Mouse (Mus musculus) right cerebral cortex, adult 18-20 months (tissue): ENCODE results near the gene Cox17.
A peak's percentile ranks its signal among the peaks of the same experiment; 100 is the strongest.

ENCODE experiments used
- DNase-seq: peaks from one replicate; pipeline ENCODE4 v3.0.0; 2022; ENCODE audit warnings: mixed read lengths

Gene Cox17

GRCm38 (mm10) chr16:38373439-38373838, 26.6 kb downstream of the Cox17 start:
- DNase-seq = no peak

GRCm38 (mm10) chr16:38373941-38374340, 27.1 kb downstream of the Cox17 start:
- DNase-seq = no peak

- no peak for DNase-seq
These were observed 27.8 kb downstream of the Cox17 start for GRCm38 (mm10) chr16:38374379-38375140.

- no peak for DNase-seq
These were observed 28.4 kb downstream of the Cox17 start for GRCm38 (mm10) chr16:38375182-38375581.

GRCm38 (mm10) chr16:38376163-38376840, 29.5 kb downstream of the Cox17 start:
- peak; percentile 61 for DNase-seq

GRCm38 (mm10) chr16:38376841-38377249, 30.1 kb downstream of the Cox17 start:
- DNase-seq = no peak

- DNase-seq = no peak
These were observed 30.8 kb downstream of the Cox17 start for GRCm38 (mm10) chr16:38377546-38377945.

- no peak for DNase-seq
These were observed 31.8 kb downstream of the Cox17 start for GRCm38 (mm10) chr16:38378591-38378990.

GRCm38 (mm10) chr16:38379088-38379487, 32.3 kb downstream of the Cox17 start:
- DNase-seq = no peak

- no peak for DNase-seq
These were observed 32.7 kb downstream of the Cox17 start for GRCm38 (mm10) chr16:38379493-38379892.

GRCm38 (mm10) chr16:38379926-38380325, 33.1 kb downstream of the Cox17 start:
- no peak for DNase-seq

- no peak for DNase-seq
These were observed 36.9 kb downstream of the Cox17 start for GRCm38 (mm10) chr16:38383683-38384082.

GRCm38 (mm10) chr16:38385184-38385634, 38.4 kb downstream of the Cox17 start:
- DNase-seq = no peak

GRCm38 (mm10) chr16:38385700-38386099, 38.9 kb downstream of the Cox17 start:
- DNase-seq = no peak

GRCm38 (mm10) chr16:38387389-38387788, 40.6 kb downstream of the Cox17 start:
- no peak for DNase-seq

GRCm38 (mm10) chr16:38388757-38389156, 42.0 kb downstream of the Cox17 start:
- no peak for DNase-seq

GRCm38 (mm10) chr16:38389284-38389893, 42.6 kb downstream of the Cox17 start:
- DNase-seq = no peak

- DNase-seq = no peak
These were observed 43.5 kb downstream of the Cox17 start for GRCm38 (mm10) chr16:38390322-38390721.

GRCm38 (mm10) chr16:38392126-38392894, 45.5 kb downstream of the Cox17 start:
- DNase-seq = peak; percentile 36

GRCm38 (mm10) chr16:38394191-38394618, 47.4 kb downstream of the Cox17 start:
- no peak for DNase-seq

- no peak for DNase-seq
These were observed 48.4 kb downstream of the Cox17 start for GRCm38 (mm10) chr16:38395060-38395730.

- no peak for DNase-seq
These were observed 49.4 kb downstream of the Cox17 start for GRCm38 (mm10) chr16:38396155-38396554.
